Mouse (Mus musculus): Measurements from ENCODE around the gene Tjp2. TPM values are rescaled to one million over a fixed set of nuclear protein-coding genes. Genes with fewer than 3 reads are reported as not detected.

The Tjp2 gene
- polyA plus RNA-seq, 1 experiment: 2.4 TPM

DNA sequence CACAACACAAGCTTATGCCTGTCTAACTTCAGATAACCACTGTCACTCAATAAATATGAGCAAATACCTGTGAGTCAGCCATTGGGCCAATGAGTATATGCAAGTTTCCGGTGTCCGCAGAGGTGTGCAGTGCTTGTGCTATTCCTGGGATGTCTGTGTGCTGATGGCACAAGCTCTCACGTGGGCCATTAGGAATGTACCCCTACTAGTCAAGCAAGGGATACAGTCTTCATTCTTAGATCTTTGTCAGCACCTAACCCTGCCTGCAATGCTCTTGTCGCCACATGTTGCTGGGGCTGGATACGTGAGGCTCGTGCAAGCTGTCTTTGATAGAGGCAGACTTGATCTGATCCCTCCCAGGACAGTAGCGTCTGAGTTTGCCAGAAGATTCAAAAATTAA, 148.3 kb downstream of the Tjp2 start:
- no peak overlapping the region for H3K27ac ChIP-seq (ENCODE audit: insufficient read depth, low read length)
- no peak for DNase-seq (ENCODE audit: low read depth in 1 of 2, low spot score in 2 of 2)
- TF ChIP-seq POLR2A (IDR thresholded peaks at IDR 0.05; ENCODE audit: low read depth, low read length) (no peak), CTCF (IDR thresholded peaks at IDR 0.05; ENCODE audit: extremely low read depth, insufficient read depth, insufficient read length, insufficient replicate concordance) (no peak)
- H3K36me3 ChIP-seq (ENCODE audit: control insufficient read depth, insufficient read depth, low read length): no peaks in the 10 kb centered on the region
- 92% methylated on average over 7 of the region's 7 CpGs for WGBS
- H3K4me1 ChIP-seq (ENCODE audit: control insufficient read depth, insufficient read depth, insufficient read length): no peaks in the 10 kb centered on the region
- H3K27me3 ChIP-seq (ENCODE audit: control insufficient read depth, insufficient read depth, low read length): no peaks in the 10 kb centered on the region
- no peak overlapping the region for H3K4me3 ChIP-seq (ENCODE audit: extremely low read depth, insufficient read depth, insufficient read length)

- Histone ChIP-seq H3K36me3 (ENCODE audit: control insufficient read depth, insufficient read depth, low read length) (no peaks in the 10 kb centered on the region), H3K4me3 (ENCODE audit: extremely low read depth, insufficient read depth, insufficient read length) (no peak overlapping the region), H3K4me1 (ENCODE audit: control insufficient read depth, insufficient read depth, insufficient read length) (no peaks in the 10 kb centered on the region), H3K27ac (ENCODE audit: insufficient read depth, low read length) (no peak overlapping the region), H3K27me3 (ENCODE audit: control insufficient read depth, insufficient read depth, low read length) (no peaks in the 10 kb centered on the region)
- DNase-seq (ENCODE audit: low read depth in 1 of 2, low spot score in 2 of 2): no peak
- no peak for TF ChIP-seq POLR2A (IDR thresholded peaks at IDR 0.05; ENCODE audit: low read depth, low read length)
- TF ChIP-seq CTCF (IDR thresholded peaks at IDR 0.05; ENCODE audit: extremely low read depth, insufficient read depth, insufficient read length, insufficient replicate concordance): no peak
- WGBS: 83% methylated on average over 8 of the region's 8 CpGs
Measured at GRCm38 (mm10) chr19:24075927-24076326, 148.9 kb downstream of the Tjp2 start.

- WGBS: 87% methylated on average over 4 of the region's 4 CpGs
- Histone ChIP-seq H3K4me3 (ENCODE audit: extremely low read depth, insufficient read depth, insufficient read length) (no peak overlapping the region), H3K27me3 (ENCODE audit: control insufficient read depth, insufficient read depth, low read length) (no peaks in the 10 kb centered on the region), H3K27ac (ENCODE audit: insufficient read depth, low read length) (no peak overlapping the region), H3K4me1 (ENCODE audit: control insufficient read depth, insufficient read depth, insufficient read length) (no peaks in the 10 kb centered on the region), H3K36me3 (ENCODE audit: control insufficient read depth, insufficient read depth, low read length) (no peaks in the 10 kb centered on the region)
- DNase-seq (ENCODE audit: low read depth in 1 of 2, low spot score in 2 of 2): no peak
- no peak for TF ChIP-seq POLR2A (IDR thresholded peaks at IDR 0.05; ENCODE audit: low read depth, low read length)
- TF ChIP-seq CTCF (IDR thresholded peaks at IDR 0.05; ENCODE audit: extremely low read depth, insufficient read depth, insufficient read length, insufficient replicate concordance): no peak
Measured at GRCm38 (mm10) chr19:24073155-24073554, 151.7 kb downstream of the Tjp2 start.

DNA sequence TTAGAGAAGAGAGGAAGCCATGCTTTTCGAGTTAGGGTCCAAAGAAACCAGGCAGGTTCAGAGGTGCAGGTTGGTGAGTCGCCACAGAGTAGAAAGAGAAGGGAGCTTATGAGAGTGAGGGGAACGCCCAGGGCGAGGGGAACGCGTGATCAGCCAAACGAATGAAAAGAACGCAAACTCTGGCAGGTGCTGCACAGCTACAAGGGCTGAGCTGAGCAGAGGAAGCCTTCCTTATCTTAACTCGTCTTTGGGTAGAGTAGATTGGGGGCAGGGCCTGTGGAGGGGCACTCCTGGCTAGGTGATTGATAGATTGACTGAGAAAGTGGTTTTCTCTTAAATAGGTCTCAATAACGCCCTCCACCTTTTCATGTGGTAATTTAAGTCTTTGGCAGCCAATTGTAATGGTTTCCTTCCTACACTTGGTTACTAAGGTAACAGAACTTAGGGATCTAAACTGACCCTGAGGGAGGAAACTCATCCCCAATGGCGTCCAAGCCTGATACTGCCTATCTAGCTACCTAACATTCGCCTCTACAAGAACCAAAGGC, 160.4 kb downstream of the Tjp2 start:
- Histone ChIP-seq H3K36me3 (ENCODE audit: control insufficient read depth, insufficient read depth, low read length) (no peaks in the 10 kb centered on the region), H3K4me3 (ENCODE audit: extremely low read depth, insufficient read depth, insufficient read length) (no peak overlapping the region), H3K27ac (ENCODE audit: insufficient read depth, low read length) (no peak overlapping the region), H3K27me3 (ENCODE audit: control insufficient read depth, insufficient read depth, low read length) (no peaks in the 10 kb centered on the region), H3K4me1 (ENCODE audit: control insufficient read depth, insufficient read depth, insufficient read length) (no peaks in the 10 kb centered on the region)
- WGBS: 68% methylated on average over 12 of the region's 12 CpGs
- no peak for DNase-seq (ENCODE audit: low read depth in 1 of 2, low spot score in 2 of 2)
- TF ChIP-seq POLR2A (IDR thresholded peaks at IDR 0.05; ENCODE audit: low read depth, low read length): no peak
- TF ChIP-seq CTCF (IDR thresholded peaks at IDR 0.05; ENCODE audit: extremely low read depth, insufficient read depth, insufficient read length, insufficient replicate concordance): no peak

DNA sequence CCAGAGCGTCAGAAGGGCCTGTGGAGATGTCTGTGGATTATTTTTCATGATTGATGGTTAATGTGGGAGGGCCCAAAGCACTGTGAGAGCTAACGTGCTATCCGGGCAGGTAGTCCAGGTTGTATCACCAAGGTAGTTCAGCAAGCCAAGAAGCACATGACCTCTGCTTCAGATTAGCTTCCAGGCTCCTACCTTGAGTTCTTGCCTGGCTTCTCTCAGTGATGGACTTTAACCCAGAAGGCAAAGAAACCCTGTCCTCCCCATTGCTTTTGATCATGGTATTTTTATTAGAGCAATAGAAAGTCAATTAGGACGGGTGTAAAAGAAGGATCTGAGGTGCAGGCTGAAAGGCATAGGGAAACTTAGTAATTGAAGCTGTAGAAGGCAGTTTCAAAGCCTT, 161.2 kb downstream of the Tjp2 start:
- TF ChIP-seq CTCF (IDR thresholded peaks at IDR 0.05; ENCODE audit: extremely low read depth, insufficient read depth, insufficient read length, insufficient replicate concordance) (no peak), POLR2A (IDR thresholded peaks at IDR 0.05; ENCODE audit: low read depth, low read length) (no peak)
- 81% methylated on average over 4 of the region's 4 CpGs for WGBS
- Histone ChIP-seq H3K27ac (ENCODE audit: insufficient read depth, low read length) (no peak overlapping the region), H3K4me1 (ENCODE audit: control insufficient read depth, insufficient read depth, insufficient read length) (no peaks in the 10 kb centered on the region), H3K4me3 (ENCODE audit: extremely low read depth, insufficient read depth, insufficient read length) (no peak overlapping the region), H3K36me3 (ENCODE audit: control insufficient read depth, insufficient read depth, low read length) (no peaks in the 10 kb centered on the region), H3K27me3 (ENCODE audit: control insufficient read depth, insufficient read depth, low read length) (no peaks in the 10 kb centered on the region)
- DNase-seq (ENCODE audit: low read depth in 1 of 2, low spot score in 2 of 2): no peak

GRCm38 (mm10) chr19:24058851-24059250, 166.0 kb downstream of the Tjp2 start:
- WGBS: 85% methylated on average over 8 of the region's 8 CpGs
- H3K4me1 ChIP-seq (ENCODE audit: control insufficient read depth, insufficient read depth, insufficient read length): no peaks in the 10 kb centered on the region
- no peak overlapping the region for H3K4me3 ChIP-seq (ENCODE audit: extremely low read depth, insufficient read depth, insufficient read length)
- H3K27ac ChIP-seq (ENCODE audit: insufficient read depth, low read length): no peak overlapping the region
- H3K36me3 ChIP-seq (ENCODE audit: control insufficient read depth, insufficient read depth, low read length): no peaks in the 10 kb centered on the region
- no peak for DNase-seq (ENCODE audit: low read depth in 1 of 2, low spot score in 2 of 2)
- no peaks in the 10 kb centered on the region for H3K27me3 ChIP-seq (ENCODE audit: control insufficient read depth, insufficient read depth, low read length)
- TF ChIP-seq POLR2A (IDR thresholded peaks at IDR 0.05; ENCODE audit: low read depth, low read length) (no peak), CTCF (IDR thresholded peaks at IDR 0.05; ENCODE audit: extremely low read depth, insufficient read depth, insufficient read length, insufficient replicate concordance) (no peak)

GRCm38 (mm10) chr19:24058021-24058420, 166.8 kb downstream of the Tjp2 start:
- Histone ChIP-seq H3K36me3 (ENCODE audit: control insufficient read depth, insufficient read depth, low read length) (no peaks in the 10 kb centered on the region), H3K27me3 (ENCODE audit: control insufficient read depth, insufficient read depth, low read length) (no peaks in the 10 kb centered on the region), H3K4me1 (ENCODE audit: control insufficient read depth, insufficient read depth, insufficient read length) (no peaks in the 10 kb centered on the region), H3K4me3 (ENCODE audit: extremely low read depth, insufficient read depth, insufficient read length) (no peak overlapping the region), H3K27ac (ENCODE audit: insufficient read depth, low read length) (no peak overlapping the region)
- WGBS: 74% methylated on average over 5 of the region's 5 CpGs
- no peak for DNase-seq (ENCODE audit: low read depth in 1 of 2, low spot score in 2 of 2)
- no peak for TF ChIP-seq CTCF (IDR thresholded peaks at IDR 0.05; ENCODE audit: extremely low read depth, insufficient read depth, insufficient read length, insufficient replicate concordance)
- TF ChIP-seq POLR2A (IDR thresholded peaks at IDR 0.05; ENCODE audit: low read depth, low read length): no peak

Measured in spleen, adult 2 months (tissue).